Mouse (Mus musculus) cerebellum, adult 2 months (tissue): ENCODE results near the gene Scd2.

Experiments
- CTCF ChIP-seq: fragments of 200-500 bp; IDR thresholded peaks from 2 replicates; pipeline ENCODE4 v1.5.1; 2011; ENCODE audit warnings: low read depth, mild to moderate bottlenecking, control low read depth, low read length, moderate library complexity, borderline replicate concordance; ENCODE audit not compliant: insufficient read depth
- POLR2A ChIP-seq: fragments of 200-500 bp; IDR thresholded peaks from 2 replicates; pipeline ENCODE4 v1.6.1; 2011; ENCODE audit warnings: low read length, control low read depth, borderline replicate concordance; ENCODE audit not compliant: insufficient read depth

GRCm38 (mm10) chr19:44246341-44246911 is 47.0 kb upstream of the Scd2 start:
- no peak for TF ChIP-seq POLR2A
- no peak for TF ChIP-seq CTCF
